Mouse (Mus musculus): Measurements from ENCODE around the gene Phf1. TPM values are rescaled to one million over a fixed set of nuclear protein-coding genes. Genes with fewer than 3 reads are reported as not detected.

The Phf1 gene
- polyA plus RNA-seq (2015; fragmentation: Nextera tagmentation; extraction: Ambion mirVana) = 1.8 and 2.6 TPM in 2 replicates

GRCm38 (mm10) chr17:26932839-26933398 lies at the start of gene Phf1:
Phf1 (plus strand) TSS chr17:26933052.
- Histone ChIP-seq H3K4me2 (peak within 1 kb of the TSS; percentile 94), H3K9me3 (replicated peaks) (no peaks in the 10 kb centered on the region), H3K27ac (replicated peaks) (peak within 1 kb of the TSS; percentile 83), H3K4me3 (replicated peaks) (peak within 1 kb of the TSS; percentile 77), H3K4me1 (replicated peaks) (peaks cover 38% of the 10 kb centered on the region), H3K27me3 (no peaks in the 10 kb centered on the region), H3K36me3 (replicated peaks) (peaks cover 82% of the 10 kb centered on the region), H3K9ac (peak within 1 kb of the TSS; percentile 60)
- ATAC-seq (ENCODE audit: insufficient read depth) = peak; percentile 92
- WGBS (ENCODE audit: insufficient replicate concordance) = under 1% methylated on average over 43 of the region's 43 CpGs

- 78% methylated on average over 6 of the region's 6 CpGs for WGBS (ENCODE audit: insufficient replicate concordance)
- no peak overlapping the region for H3K4me2 ChIP-seq
Observed at GRCm38 (mm10) chr17:26883585-26883984, 49.3 kb upstream of the Phf1 start.

GRCm38 (mm10) chr17:26884995-26885926 lies 47.6 kb upstream of the Phf1 start:
- H3K9ac ChIP-seq = peak overlapping the region; percentile 53
- H3K4me2 ChIP-seq = peak overlapping the region; percentile 91
- peaks cover 30% of the 10 kb centered on the region for H3K4me1 ChIP-seq (replicated peaks)
- peak overlapping the region; percentile 66 for H3K27ac ChIP-seq (replicated peaks)
- H3K36me3 ChIP-seq (replicated peaks) = no peaks in the 10 kb centered on the region
- peak overlapping the region; percentile 59 for H3K4me3 ChIP-seq (replicated peaks)
- no peaks in the 10 kb centered on the region for H3K9me3 ChIP-seq (replicated peaks)
- 8% methylated on average over 25 of the region's 25 CpGs for WGBS (ENCODE audit: insufficient replicate concordance)
- peaks cover 5% of the 10 kb centered on the region for H3K27me3 ChIP-seq
- ATAC-seq (ENCODE audit: insufficient read depth) = peak; percentile 80

More at GRCm38 (mm10) chr17:26883585-26883984, 49.3 kb upstream of the Phf1 start:
- peaks cover 5% of the 10 kb centered on the region for H3K27me3 ChIP-seq
- H3K36me3 ChIP-seq (replicated peaks) = no peaks in the 10 kb centered on the region
- no peak overlapping the region for H3K27ac ChIP-seq (replicated peaks)
- no peak for ATAC-seq (ENCODE audit: insufficient read depth)
- H3K9ac ChIP-seq = no peak overlapping the region
- H3K9me3 ChIP-seq (replicated peaks) = no peaks in the 10 kb centered on the region
- H3K4me3 ChIP-seq (replicated peaks) = no peak overlapping the region
- peaks cover 30% of the 10 kb centered on the region for H3K4me1 ChIP-seq (replicated peaks)

- Histone ChIP-seq H3K9ac (peak overlapping the region; percentile 38; the same call in 1 of the 2 replicates), H3K4me3 (replicated peaks) (peak overlapping the region; percentile 59), H3K36me3 (replicated peaks) (no peaks in the 10 kb centered on the region), H3K9me3 (replicated peaks) (no peaks in the 10 kb centered on the region), H3K27me3 (peaks cover 5% of the 10 kb centered on the region), H3K4me1 (replicated peaks) (peaks cover 30% of the 10 kb centered on the region), H3K4me2 (peak overlapping the region; percentile 91), H3K27ac (replicated peaks) (no peak overlapping the region)
- WGBS (ENCODE audit: insufficient replicate concordance) = 7% methylated on average over 30 of the region's 30 CpGs
- ATAC-seq (ENCODE audit: insufficient read depth) = peak; percentile 70
Observed at GRCm38 (mm10) chr17:26886047-26886749, 46.7 kb upstream of the Phf1 start.

- H3K4me3 ChIP-seq (replicated peaks) = no peak overlapping the region
- 39% methylated on average over 3 of the region's 3 CpGs for WGBS (ENCODE audit: insufficient replicate concordance)
- H3K36me3 ChIP-seq (replicated peaks) = no peaks in the 10 kb centered on the region
- H3K27ac ChIP-seq (replicated peaks) = no peak overlapping the region
- no peak overlapping the region for H3K4me2 ChIP-seq
- H3K9ac ChIP-seq = no peak overlapping the region
- no peaks in the 10 kb centered on the region for H3K9me3 ChIP-seq (replicated peaks)
- ATAC-seq (ENCODE audit: insufficient read depth) = no peak
- H3K4me1 ChIP-seq (replicated peaks) = peaks cover 30% of the 10 kb centered on the region
- H3K27me3 ChIP-seq = peaks cover 8% of the 10 kb centered on the region
Observed at GRCm38 (mm10) chr17:26887926-26888325, 44.9 kb upstream of the Phf1 start.

- H3K4me2 ChIP-seq = no peak overlapping the region
- ATAC-seq (ENCODE audit: insufficient read depth) = 0 out of 2 replicates have a peak, but pooled peaks have one; percentile 25
- H3K4me3 ChIP-seq (replicated peaks) = no peak overlapping the region
- peaks cover 27% of the 10 kb centered on the region for H3K27me3 ChIP-seq
- no peak overlapping the region for H3K27ac ChIP-seq (replicated peaks)
- 55% methylated on average over 16 of the region's 16 CpGs for WGBS (ENCODE audit: insufficient replicate concordance)
- no peaks in the 10 kb centered on the region for H3K9me3 ChIP-seq (replicated peaks)
- H3K36me3 ChIP-seq (replicated peaks) = no peaks in the 10 kb centered on the region
- H3K9ac ChIP-seq = no peak overlapping the region
- H3K4me1 ChIP-seq (replicated peaks) = no peaks in the 10 kb centered on the region
Observed at GRCm38 (mm10) chr17:26892635-26893375, 40.0 kb upstream of the Phf1 start.

GRCm38 (mm10) chr17:26893492-26893891 lies 39.4 kb upstream of the Phf1 start:
- Histone ChIP-seq H3K4me1 (replicated peaks) (no peaks in the 10 kb centered on the region), H3K4me2 (no peak overlapping the region), H3K27ac (replicated peaks) (no peak overlapping the region), H3K4me3 (replicated peaks) (no peak overlapping the region), H3K36me3 (replicated peaks) (no peaks in the 10 kb centered on the region), H3K9ac (no peak overlapping the region), H3K9me3 (replicated peaks) (no peaks in the 10 kb centered on the region), H3K27me3 (peaks cover 28% of the 10 kb centered on the region; the same call in 1 of the 2 replicates)
- WGBS (ENCODE audit: insufficient replicate concordance) = 53% methylated on average over 6 of the region's 6 CpGs
- no peak for ATAC-seq (ENCODE audit: insufficient read depth)

- H3K4me1 ChIP-seq (replicated peaks) = no peaks in the 10 kb centered on the region
- WGBS (ENCODE audit: insufficient replicate concordance) = 74% methylated on average over 6 of the region's 6 CpGs
- H3K27me3 ChIP-seq = peaks cover 28% of the 10 kb centered on the region; the same call in 1 of the 2 replicates
- H3K4me3 ChIP-seq (replicated peaks) = no peak overlapping the region
- no peak overlapping the region for H3K4me2 ChIP-seq
- no peaks in the 10 kb centered on the region for H3K36me3 ChIP-seq (replicated peaks)
- H3K9me3 ChIP-seq (replicated peaks) = no peaks in the 10 kb centered on the region
- ATAC-seq (ENCODE audit: insufficient read depth) = no peak
- H3K27ac ChIP-seq (replicated peaks) = no peak overlapping the region
- no peak overlapping the region for H3K9ac ChIP-seq
Observed at GRCm38 (mm10) chr17:26894342-26894741, 38.5 kb upstream of the Phf1 start.

GRCm38 (mm10) chr17:26895578-26895977 lies 37.3 kb upstream of the Phf1 start:
- H3K27me3 ChIP-seq = peaks cover 28% of the 10 kb centered on the region; the same call in 1 of the 2 replicates
- no peak overlapping the region for H3K4me2 ChIP-seq
- H3K36me3 ChIP-seq (replicated peaks) = no peaks in the 10 kb centered on the region
- no peaks in the 10 kb centered on the region for H3K4me1 ChIP-seq (replicated peaks)
- no peak overlapping the region for H3K4me3 ChIP-seq (replicated peaks)
- no peak overlapping the region for H3K27ac ChIP-seq (replicated peaks)
- no peak for ATAC-seq (ENCODE audit: insufficient read depth)
- H3K9ac ChIP-seq = no peak overlapping the region
- no peaks in the 10 kb centered on the region for H3K9me3 ChIP-seq (replicated peaks)
- WGBS (ENCODE audit: insufficient replicate concordance) = 12% methylated on average over 10 of the region's 10 CpGs

- Histone ChIP-seq H3K4me1 (replicated peaks) (no peaks in the 10 kb centered on the region), H3K9me3 (replicated peaks) (no peaks in the 10 kb centered on the region), H3K27me3 (peaks cover 26% of the 10 kb centered on the region; the same call in 1 of the 2 replicates), H3K36me3 (replicated peaks) (no peaks in the 10 kb centered on the region), H3K4me3 (replicated peaks) (no peak overlapping the region), H3K27ac (replicated peaks) (no peak overlapping the region), H3K9ac (no peak overlapping the region), H3K4me2 (no peak overlapping the region)
- 59% methylated on average over 6 of the region's 6 CpGs for WGBS (ENCODE audit: insufficient replicate concordance)
- no peak for ATAC-seq (ENCODE audit: insufficient read depth)
Observed at GRCm38 (mm10) chr17:26900916-26901315, 31.9 kb upstream of the Phf1 start.
